Mouse (Mus musculus): Measurements from ENCODE around the gene Cmklr1.

DNA sequence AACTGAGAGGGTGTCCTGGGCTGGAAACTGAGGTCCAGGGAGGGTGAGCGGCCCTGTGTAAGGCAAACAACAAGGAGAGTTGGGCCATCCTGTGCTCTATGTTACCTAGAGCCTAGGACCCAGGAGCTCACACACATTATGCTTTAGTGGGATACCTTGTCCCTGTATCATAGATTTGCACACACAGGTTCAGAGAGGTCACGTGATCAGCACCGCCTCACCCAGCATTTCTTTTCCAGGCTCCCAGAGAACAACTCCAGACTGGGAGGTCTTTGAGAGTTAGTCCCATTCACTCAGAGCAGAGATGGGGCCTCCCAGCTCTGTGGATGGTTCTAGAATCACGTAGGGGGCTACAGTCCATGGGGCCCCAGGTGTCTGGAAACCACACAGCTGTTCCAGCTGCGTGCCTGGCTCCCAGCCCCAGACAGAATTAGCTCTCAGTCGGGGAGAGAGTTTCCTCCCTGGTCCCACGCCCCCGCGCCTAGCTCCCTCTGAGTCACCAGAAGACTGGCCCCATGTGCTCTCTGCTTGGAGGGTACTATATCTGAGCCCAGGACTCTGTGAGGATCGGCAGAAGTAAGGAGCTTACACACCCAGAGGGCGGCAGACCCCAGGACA, 22.3 kb downstream of the Cmklr1 start:
- no peak for TF ChIP-seq CTCF (IDR thresholded peaks at IDR 0.05; ENCODE audit: low read depth)
- no peak for TF ChIP-seq EP300 (optimal IDR thresholded peaks at IDR 0.05)

Measured in stomach, postnatal 0 days (tissue).